Mouse (Mus musculus) stomach, adult 2 months (tissue): ENCODE results near the gene 5031439G07Rik. TPM values are rescaled to one million over a fixed set of nuclear protein-coding genes. Genes with fewer than 3 reads are reported as not detected.

Experiments
- polyA plus RNA-seq: library from polyadenylated mRNA; depleted of rRNA; stranded (reverse); fragments of >200 nt; gene quantifications from 2 replicates; pipeline ENCODE4 v1.2.3, GENCODE M21; 2012; rRNA removed

The 5031439G07Rik gene
- 7.4 and 10.0 TPM in 2 replicates for polyA plus RNA-seq

GRCm38 (mm10) chr15:84987874-84988825 lies at the start of gene 5031439G07Rik:
5031439G07Rik (minus strand) TSS chr15:84988551.

GRCm38 (mm10) chr15:85028648-85029047 lies 40.3 kb upstream of the 5031439G07Rik start, which contains the start of gene Fam118a:
Fam118a (plus strand) TSS chr15:85028948.

GRCm38 (mm10) chr15:85016951-85017664 lies 28.8 kb upstream of the 5031439G07Rik start, which contains the start of gene Upk3a:
Upk3a (plus strand) TSS chr15:85017141.

GRCm38 (mm10) chr15:84922884-84923507 lies 65.4 kb downstream of the 5031439G07Rik start, which contains the start of gene Nup50:
Nup50 (plus strand) TSS chr15:84923411.

GRCm38 (mm10) chr15:84919938-84920337 lies 68.4 kb downstream of the 5031439G07Rik start, which contains the start of gene Gm29666:
Gm29666 (minus strand) TSS chr15:84920038.

Other genes starting within 250 kb of the 5031439G07Rik start
- 1.4 and 2.1 TPM in 2 replicates for gene Phf21b, start 132.5 kb downstream of the 5031439G07Rik start, polyA plus RNA-seq
- 0.02 TPM in 2 replicates for gene Gm29666, start 68.5 kb downstream of the 5031439G07Rik start, polyA plus RNA-seq
- gene Nup50, start 65.1 kb downstream of the 5031439G07Rik start, polyA plus RNA-seq = 2.9 and 3.5 TPM in 2 replicates
- 0.51 and 0.90 TPM in 2 replicates for gene Upk3a, start 28.6 kb upstream of the 5031439G07Rik start, polyA plus RNA-seq
- 1.3 and 1.6 TPM in 2 replicates for gene Fam118a, start 40.4 kb upstream of the 5031439G07Rik start, polyA plus RNA-seq
- gene Smc1b, start 143.4 kb upstream of the 5031439G07Rik start, polyA plus RNA-seq = not detected in 2 replicates
- not detected in 2 replicates for gene Ribc2, start 143.5 kb upstream of the 5031439G07Rik start, polyA plus RNA-seq
- 136 and 165 TPM in 2 replicates for gene Fbln1, start 217.4 kb upstream of the 5031439G07Rik start, polyA plus RNA-seq